Mouse (Mus musculus): ENCODE measurements around the gene Tmem19. TPM values are rescaled to one million over a fixed set of nuclear protein-coding genes. Genes with fewer than 3 reads are reported as not detected.

The Tmem19 gene
- polyA plus RNA-seq (2015; fragmentation: Nextera tagmentation; extraction: Ambion mirVana) = 38.9 and 39.4 TPM in 2 replicates

DNA sequence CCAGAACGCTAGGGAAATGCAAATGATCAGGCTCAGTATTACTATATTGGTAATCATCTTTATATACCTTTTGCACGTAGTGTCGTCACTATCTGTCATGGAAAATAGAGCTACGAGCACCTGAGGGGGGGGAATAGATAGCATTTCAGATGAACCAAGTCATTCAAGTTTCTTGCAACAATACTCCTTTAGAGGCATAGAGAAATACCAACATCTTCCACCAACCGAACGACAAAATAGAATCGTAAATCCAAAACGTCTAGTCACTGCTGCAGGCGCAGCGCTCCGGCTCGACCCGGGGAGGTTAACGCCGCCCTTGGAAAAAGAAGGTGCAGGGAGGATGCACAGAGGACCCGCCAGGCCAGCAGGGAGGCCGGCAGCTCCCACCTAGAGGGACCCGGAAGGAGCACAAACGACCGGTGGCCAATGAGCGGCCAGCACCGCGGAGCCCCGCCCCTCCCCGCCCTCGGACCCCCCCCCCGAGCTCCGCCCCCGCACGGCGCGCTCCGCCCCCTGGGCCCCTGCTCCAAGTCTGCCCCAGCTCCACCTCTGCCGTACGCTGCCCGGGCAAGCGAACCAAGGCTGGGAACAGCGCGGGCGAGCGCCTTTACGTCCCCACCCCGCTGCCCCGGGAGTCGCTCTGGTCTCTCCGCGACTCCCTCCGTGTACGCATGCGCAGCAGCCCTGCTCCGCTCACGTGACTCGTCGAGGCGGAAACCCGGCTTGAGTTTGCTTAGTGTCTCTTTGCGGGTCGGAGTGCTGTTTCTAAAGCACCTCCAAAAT, at the start of gene Tmem19:
Gene Tmem19, minus strand, starts transcription at position 662 of the 783 bp plus-strand sequence.
- H3K27ac ChIP-seq = peak within 1 kb of the TSS; percentile 95
- under 1% methylated on average over 54 of the region's 58 CpGs for WGBS
- peak within 1 kb of the TSS; percentile 68 for H3K9ac ChIP-seq

DNA sequence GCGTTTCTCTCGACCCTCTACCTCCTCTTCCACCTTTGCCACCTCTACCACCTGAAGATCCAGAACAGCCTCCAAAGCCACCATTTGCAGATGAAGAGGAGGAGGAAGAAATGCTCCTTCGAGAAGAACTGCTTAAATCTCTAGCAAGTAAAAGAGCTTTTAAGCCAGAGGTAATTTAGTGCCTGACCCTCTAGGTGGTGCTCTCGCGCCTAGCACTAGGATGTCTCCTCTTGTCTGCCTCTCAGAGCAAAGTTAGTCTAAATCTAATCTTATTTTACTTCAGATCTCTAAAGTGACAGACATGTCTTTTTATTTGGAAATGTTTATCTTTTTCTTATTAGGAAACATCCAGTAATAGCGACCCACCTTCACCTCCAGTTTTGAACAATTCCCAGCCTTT, 44.1 kb upstream of the Tmem19 start:
- Histone ChIP-seq H3K9ac (no peak overlapping the region), H3K36me3 (peaks cover 58% of the 10 kb centered on the region), H3K27ac (no peak overlapping the region), H3K4me1 (replicated peaks) (no peaks in the 10 kb centered on the region), H3K4me3 (no peak overlapping the region), H3K27me3 (no peaks in the 10 kb centered on the region), H3K9me3 (no peaks in the 10 kb centered on the region), H3K4me2 (no peak overlapping the region)
- ATAC-seq (ENCODE audit: low FRiP score) = no peak
- 68% methylated on average over 6 of the region's 6 CpGs for WGBS

More for the DNA sequence above, at the start of gene Tmem19:
- Histone ChIP-seq H3K36me3 (peaks cover 15% of the 10 kb centered on the region), H3K27me3 (no peaks in the 10 kb centered on the region), H3K4me2 (peak within 1 kb of the TSS; percentile 72), H3K4me1 (replicated peaks) (peaks cover 26% of the 10 kb centered on the region), H3K4me3 (peak within 1 kb of the TSS; percentile 56), H3K9me3 (no peaks in the 10 kb centered on the region)
- ATAC-seq (ENCODE audit: low FRiP score) = peak; percentile 99

DNA sequence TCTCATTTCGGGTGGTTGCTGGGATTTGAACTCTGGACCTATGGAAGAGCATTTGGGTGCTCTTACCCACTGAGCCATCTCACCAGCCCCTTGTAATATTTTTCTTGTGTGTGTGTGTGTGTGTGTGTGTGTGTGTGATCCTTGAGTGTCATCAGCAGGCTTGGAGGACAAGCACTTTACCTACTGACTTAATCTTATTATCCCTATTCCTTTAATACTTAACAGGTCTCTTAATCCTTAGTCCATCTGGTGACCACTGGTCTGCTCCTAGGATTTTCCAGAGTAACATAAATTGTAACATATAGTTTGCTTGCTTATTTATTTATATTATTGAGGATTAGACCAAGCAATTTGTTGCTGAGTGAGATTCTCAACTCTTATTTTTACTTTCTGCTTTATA, 29.6 kb upstream of the Tmem19 start:
- H3K9me3 ChIP-seq = no peaks in the 10 kb centered on the region
- H3K4me2 ChIP-seq = no peak overlapping the region
- ATAC-seq (ENCODE audit: low FRiP score) = no peak
- H3K36me3 ChIP-seq = peaks cover 22% of the 10 kb centered on the region
- WGBS = 95% methylated on average over 1 of the region's 1 CpGs
- H3K4me1 ChIP-seq (replicated peaks) = peaks cover 42% of the 10 kb centered on the region
- no peak overlapping the region for H3K27ac ChIP-seq
- H3K9ac ChIP-seq = no peak overlapping the region
- no peaks in the 10 kb centered on the region for H3K27me3 ChIP-seq
- H3K4me3 ChIP-seq = no peak overlapping the region

DNA sequence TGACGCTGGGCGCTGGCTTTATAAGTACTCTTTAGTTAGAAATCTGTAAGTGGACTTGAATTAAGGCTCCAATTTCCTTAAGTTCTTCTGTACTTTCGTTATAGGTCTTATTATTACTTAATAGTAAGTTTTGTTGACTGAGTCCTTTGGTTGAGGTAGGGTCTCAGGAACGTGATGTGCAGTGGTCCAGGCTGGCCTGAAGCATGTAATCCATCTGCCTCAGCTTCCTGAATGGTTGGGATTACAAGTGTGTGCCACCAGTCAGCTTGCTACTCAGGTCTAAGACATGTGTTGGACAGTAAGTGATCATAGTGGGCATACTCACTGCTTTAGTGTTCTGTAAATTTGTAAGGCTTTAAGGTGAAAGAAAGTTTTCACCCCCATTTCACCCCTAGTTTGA, 28.8 kb upstream of the Tmem19 start:
- WGBS = 93% methylated on average over 4 of the region's 4 CpGs

DNA sequence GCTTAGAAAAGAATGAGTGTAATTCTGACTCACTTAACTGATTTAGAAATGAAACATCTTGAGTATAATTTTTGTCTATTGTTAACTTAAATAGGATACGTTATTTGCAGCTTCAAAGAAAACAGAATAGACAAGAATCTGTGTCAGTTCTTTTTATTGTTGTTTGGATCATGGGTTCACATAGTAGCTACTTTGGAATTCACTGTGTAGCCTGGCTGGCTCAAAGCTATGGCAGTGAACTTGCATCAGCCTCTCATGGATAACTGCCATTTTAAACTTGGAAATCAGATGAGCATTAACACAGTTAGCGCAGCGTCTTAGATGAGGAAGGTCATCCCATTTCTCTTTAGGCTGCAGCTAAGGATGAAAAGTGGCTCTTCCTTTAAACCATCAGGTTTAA, 25.6 kb upstream of the Tmem19 start:
- H3K4me3 ChIP-seq = peak overlapping the region; percentile 11; the same call in 1 of the 2 replicates
- H3K4me2 ChIP-seq = peak overlapping the region; percentile 82
- no peak for ATAC-seq (ENCODE audit: low FRiP score)
- H3K9me3 ChIP-seq = no peaks in the 10 kb centered on the region
- H3K36me3 ChIP-seq = peaks cover 8% of the 10 kb centered on the region
- no peak overlapping the region for H3K27ac ChIP-seq
- 86% methylated on average over 3 of the region's 3 CpGs for WGBS
- H3K9ac ChIP-seq = peak overlapping the region; percentile 43
- peaks cover 42% of the 10 kb centered on the region for H3K4me1 ChIP-seq (replicated peaks)
- no peaks in the 10 kb centered on the region for H3K27me3 ChIP-seq

More for the DNA sequence above, 28.8 kb upstream of the Tmem19 start:
- no peak overlapping the region for H3K4me3 ChIP-seq
- H3K4me2 ChIP-seq = no peak overlapping the region
- H3K27me3 ChIP-seq = no peaks in the 10 kb centered on the region
- H3K4me1 ChIP-seq (replicated peaks) = peaks cover 45% of the 10 kb centered on the region
- no peak overlapping the region for H3K27ac ChIP-seq
- peaks cover 22% of the 10 kb centered on the region for H3K36me3 ChIP-seq
- ATAC-seq (ENCODE audit: low FRiP score) = no peak
- H3K9ac ChIP-seq = no peak overlapping the region
- H3K9me3 ChIP-seq = no peaks in the 10 kb centered on the region

DNA sequence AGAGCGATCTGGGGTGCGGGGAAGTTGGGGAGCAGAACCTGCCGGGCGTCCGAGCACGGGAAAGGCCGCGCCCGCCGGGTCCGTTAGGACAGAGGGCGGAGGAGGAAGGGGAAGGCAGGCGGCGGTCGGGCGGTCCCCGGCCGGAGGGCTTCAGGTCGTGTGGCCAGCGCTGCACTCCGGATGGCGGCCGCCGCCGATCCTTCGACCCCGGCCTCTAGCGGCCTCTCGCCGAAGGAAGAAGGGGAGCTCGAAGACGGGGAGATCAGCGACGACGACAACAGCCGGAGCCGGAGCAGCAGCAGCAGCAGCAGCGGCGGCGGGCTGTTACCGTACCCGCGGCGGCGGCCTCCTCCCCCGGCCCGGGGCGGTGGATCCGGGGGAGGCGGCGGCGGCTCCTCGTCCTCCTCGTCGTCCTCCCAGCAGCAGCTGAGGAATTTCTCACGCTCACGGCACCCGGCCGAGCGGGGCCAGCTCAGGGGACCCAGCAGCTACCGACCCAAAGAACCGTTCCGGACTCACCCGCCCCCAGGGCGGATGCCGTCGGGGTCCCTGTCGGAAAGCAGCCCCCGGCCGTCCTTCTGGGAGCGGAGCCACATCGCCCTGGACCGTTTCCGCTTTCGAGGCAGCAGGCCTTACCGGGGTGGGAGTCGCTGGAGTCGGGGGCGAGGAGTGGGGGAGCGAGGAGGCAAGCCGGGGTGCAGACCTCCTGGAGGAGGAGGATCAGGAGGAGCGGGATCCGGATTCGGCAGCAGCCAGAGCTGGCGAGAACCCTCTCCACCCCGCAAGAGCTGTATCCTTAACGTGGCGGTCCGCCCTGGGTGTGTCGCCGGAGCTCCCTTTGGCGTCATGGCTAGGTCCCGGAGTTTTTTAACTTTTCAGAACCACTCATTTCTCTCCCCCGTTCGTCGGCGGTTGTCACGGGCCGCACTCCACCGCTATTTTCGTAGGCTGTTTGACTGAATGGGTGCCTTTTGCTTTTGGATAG, 23.0 kb upstream of the Tmem19 start:
- peak overlapping the region; percentile 98 for H3K27ac ChIP-seq
- H3K4me2 ChIP-seq = peak overlapping the region; percentile 82
- no peaks in the 10 kb centered on the region for H3K27me3 ChIP-seq
- no peaks in the 10 kb centered on the region for H3K9me3 ChIP-seq
- ATAC-seq (ENCODE audit: low FRiP score) = no peak; the same call in none of the 2 replicates
- H3K4me1 ChIP-seq (replicated peaks) = peaks cover 52% of the 10 kb centered on the region
- H3K36me3 ChIP-seq = no peaks in the 10 kb centered on the region
- H3K4me3 ChIP-seq = peak overlapping the region; percentile 92
- H3K9ac ChIP-seq = peak overlapping the region; percentile 96
- under 1% methylated on average over 96 of the region's 101 CpGs for WGBS

DNA sequence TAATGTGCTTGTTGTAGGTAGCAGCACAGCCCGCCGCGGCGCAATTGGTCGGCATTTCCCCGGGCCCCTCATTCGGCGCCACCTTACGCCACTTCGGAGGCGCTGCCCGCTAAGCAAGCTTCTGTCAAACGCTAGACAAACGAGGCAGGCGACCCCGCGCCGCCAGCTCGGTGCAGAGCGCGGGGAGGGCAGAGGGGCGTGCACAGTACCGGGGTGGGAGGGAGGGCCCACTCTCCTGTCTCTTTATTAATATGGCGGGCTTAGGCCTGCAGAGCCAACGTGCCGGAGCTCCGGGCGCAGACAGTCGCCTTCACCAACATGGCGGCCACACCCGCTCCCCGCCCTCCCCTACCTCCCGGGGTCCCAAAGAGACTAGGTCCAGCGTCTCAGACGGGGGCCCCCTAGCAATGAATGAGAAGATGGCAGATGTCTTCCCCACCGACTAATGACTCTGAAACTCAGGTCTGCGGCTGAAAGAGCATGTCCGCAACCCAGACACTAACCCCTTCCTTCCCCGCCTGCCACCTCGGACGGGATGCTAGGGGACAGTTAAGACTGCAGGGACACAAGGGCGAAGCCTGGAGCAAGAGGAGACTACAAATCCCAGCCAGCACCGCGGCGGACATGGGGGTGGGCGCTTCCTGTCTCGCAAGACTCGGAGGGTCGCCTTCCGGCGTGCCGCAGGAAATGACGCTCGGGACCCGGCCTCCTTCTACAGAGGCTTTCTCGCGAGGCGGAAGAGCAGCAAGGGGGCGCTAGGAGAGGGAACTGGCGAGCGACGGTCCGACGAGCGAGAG, 22.1 kb upstream of the Tmem19 start, which contains the start of the genes Thap2 and Zfc3h1:
Gene Thap2, minus strand, starts transcription at position 223 of the 797 bp plus-strand sequence.
Gene Zfc3h1, plus strand, starts transcription at position 739 of the 797 bp plus-strand sequence.
- no peaks in the 10 kb centered on the region for H3K9me3 ChIP-seq
- H3K36me3 ChIP-seq = no peaks in the 10 kb centered on the region
- peak within 1 kb of the TSS; percentile 82 for H3K4me2 ChIP-seq
- peak within 1 kb of the TSS; percentile 98 for H3K27ac ChIP-seq
- peak within 1 kb of the TSS; percentile 96 for H3K9ac ChIP-seq
- peak within 1 kb of the TSS; percentile 92 for H3K4me3 ChIP-seq
- under 1% methylated on average over 65 of the region's 65 CpGs for WGBS
- H3K27me3 ChIP-seq = no peaks in the 10 kb centered on the region
- ATAC-seq (ENCODE audit: low FRiP score) = peak; percentile 98
- H3K4me1 ChIP-seq (replicated peaks) = peaks cover 52% of the 10 kb centered on the region

DNA sequence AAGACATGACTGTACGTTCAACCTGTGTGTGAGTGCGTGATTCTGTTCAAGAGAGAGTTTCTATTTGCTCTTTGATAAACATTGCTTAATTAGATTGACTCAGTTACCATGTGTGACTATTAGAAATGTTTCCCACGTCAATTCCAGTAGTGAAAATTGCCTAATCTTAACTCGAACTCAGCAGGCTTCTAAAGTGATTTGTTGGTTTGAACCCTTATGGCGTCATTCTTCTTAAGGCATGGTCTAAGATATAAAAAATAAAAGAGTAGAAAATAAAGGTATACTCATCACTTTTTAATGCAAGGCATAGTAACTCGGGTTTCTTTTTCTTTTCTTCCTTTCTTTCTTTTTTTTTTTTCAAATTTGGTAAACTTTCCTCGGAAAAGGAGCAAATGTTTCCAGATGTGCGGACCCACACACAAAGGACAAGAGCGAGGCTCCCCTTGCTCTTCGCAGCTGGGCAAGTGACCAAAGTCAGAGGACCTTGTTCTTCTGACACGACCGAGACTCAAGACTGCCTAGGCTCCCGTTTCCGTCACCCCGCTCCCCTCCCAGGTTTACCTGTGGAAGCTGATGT, 21.4 kb upstream of the Tmem19 start:
- peak overlapping the region; percentile 83 for H3K9ac ChIP-seq
- H3K4me3 ChIP-seq = peak overlapping the region; percentile 92
- peak overlapping the region; percentile 98 for H3K27ac ChIP-seq
- H3K4me1 ChIP-seq (replicated peaks) = peaks cover 46% of the 10 kb centered on the region
- no peaks in the 10 kb centered on the region for H3K27me3 ChIP-seq
- peak overlapping the region; percentile 60 for H3K4me2 ChIP-seq
- WGBS = under 1% methylated on average over 15 of the region's 15 CpGs
- ATAC-seq (ENCODE audit: low FRiP score) = no peak
- H3K9me3 ChIP-seq = no peaks in the 10 kb centered on the region
- H3K36me3 ChIP-seq = no peaks in the 10 kb centered on the region

DNA sequence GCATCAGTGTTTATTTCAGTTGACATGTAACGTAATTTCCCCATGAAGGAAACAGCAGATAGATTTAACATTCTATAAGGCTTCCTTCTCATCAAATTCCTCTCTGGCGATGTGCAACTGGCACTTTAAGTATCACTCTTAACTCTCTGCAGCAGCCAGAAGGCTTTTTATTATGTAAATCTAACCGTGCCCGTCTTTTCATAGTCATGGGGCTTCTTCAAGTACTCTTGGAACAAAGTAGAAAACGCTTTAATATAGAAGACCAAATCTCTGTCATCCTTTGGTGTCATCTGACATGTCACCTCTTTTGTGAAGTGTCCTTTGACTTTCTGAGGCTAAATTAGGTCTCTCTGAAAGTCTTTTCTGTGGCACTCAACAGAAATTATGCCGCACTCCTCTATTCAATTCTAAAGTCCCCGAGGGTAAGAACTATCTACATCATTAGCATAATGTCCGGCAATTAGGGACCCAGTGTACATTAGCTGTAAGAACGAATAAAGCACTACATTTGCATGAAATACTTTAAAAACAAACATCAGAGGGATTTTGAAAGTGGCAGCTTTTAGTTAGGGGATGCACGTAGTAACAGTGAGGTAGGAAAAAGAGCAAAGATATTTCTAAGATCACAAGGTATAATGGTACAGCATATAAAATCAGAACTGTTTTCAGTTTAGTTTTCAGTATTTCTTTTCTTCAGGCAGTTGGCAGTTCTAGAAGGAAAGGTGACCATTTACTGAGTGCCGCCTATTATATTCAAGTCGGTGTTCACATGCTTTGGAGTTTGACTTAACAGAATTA, 20.7 kb upstream of the Tmem19 start:
- peak overlapping the region; percentile 60 for H3K4me2 ChIP-seq
- peak overlapping the region; percentile 70 for H3K9ac ChIP-seq
- no peaks in the 10 kb centered on the region for H3K9me3 ChIP-seq
- peaks cover 40% of the 10 kb centered on the region for H3K4me1 ChIP-seq (replicated peaks)
- H3K27me3 ChIP-seq = no peaks in the 10 kb centered on the region
- peak overlapping the region; percentile 92 for H3K4me3 ChIP-seq
- H3K36me3 ChIP-seq = no peaks in the 10 kb centered on the region
- ATAC-seq (ENCODE audit: low FRiP score) = no peak
- peak overlapping the region; percentile 98 for H3K27ac ChIP-seq
- WGBS = 14% methylated on average over 12 of the region's 12 CpGs

DNA sequence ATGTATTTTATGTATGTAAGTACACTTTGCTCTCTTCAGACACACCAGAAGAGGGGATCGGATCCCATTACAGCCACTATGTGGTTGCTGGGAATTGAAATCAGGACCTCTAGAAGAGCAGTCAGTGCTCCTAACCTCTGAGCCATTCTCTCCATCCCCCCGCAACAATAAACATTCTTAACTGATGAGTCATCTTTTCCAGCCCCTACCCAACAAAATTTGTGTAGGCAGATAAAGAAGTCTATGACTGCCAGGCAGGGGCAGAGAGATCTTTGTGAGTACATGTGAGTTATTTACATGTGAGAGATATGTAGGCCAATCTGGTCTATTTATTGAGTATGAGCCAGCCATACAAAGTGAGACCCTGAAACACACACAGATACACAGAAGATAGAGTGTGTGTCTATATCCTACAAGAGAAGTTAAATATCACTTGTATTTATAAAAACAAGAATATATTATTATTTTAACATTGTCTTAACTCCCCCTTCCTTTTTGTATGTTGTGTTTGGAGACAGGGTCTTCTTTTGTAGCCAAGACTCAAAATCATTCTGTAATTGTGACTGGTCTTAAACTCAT, 19.3 kb upstream of the Tmem19 start:
- Histone ChIP-seq H3K4me2 (0 out of 2 replicates have a peak overlapping the region, but pooled peaks have one; percentile 60), H3K27ac (no peak overlapping the region), H3K4me3 (no peak overlapping the region), H3K9ac (no peak overlapping the region), H3K36me3 (no peaks in the 10 kb centered on the region), H3K27me3 (no peaks in the 10 kb centered on the region), H3K9me3 (no peaks in the 10 kb centered on the region), H3K4me1 (replicated peaks) (peaks cover 27% of the 10 kb centered on the region)
- no peak for ATAC-seq (ENCODE audit: low FRiP score)
- WGBS = 87% methylated on average over 2 of the region's 2 CpGs
